Mouse (Mus musculus) neural tube, postnatal 0 days (tissue): Measurements from ENCODE around the gene Ubald1. TPM values are rescaled to one million over a fixed set of nuclear protein-coding genes. Genes with fewer than 3 reads are reported as not detected.

Source experiments
- polyA plus RNA-seq: library from polyadenylated mRNA; unstranded; fragments of >200 nt; fragmentation: Nextera tagmentation; extraction: Ambion mirVana; gene quantifications from 2 replicates; pipeline ENCODE4 v1.2.1, GENCODE M21; 2015

Ubald1 gene
- 69.2 and 80.2 TPM in 2 replicates for polyA plus RNA-seq

DNA sequence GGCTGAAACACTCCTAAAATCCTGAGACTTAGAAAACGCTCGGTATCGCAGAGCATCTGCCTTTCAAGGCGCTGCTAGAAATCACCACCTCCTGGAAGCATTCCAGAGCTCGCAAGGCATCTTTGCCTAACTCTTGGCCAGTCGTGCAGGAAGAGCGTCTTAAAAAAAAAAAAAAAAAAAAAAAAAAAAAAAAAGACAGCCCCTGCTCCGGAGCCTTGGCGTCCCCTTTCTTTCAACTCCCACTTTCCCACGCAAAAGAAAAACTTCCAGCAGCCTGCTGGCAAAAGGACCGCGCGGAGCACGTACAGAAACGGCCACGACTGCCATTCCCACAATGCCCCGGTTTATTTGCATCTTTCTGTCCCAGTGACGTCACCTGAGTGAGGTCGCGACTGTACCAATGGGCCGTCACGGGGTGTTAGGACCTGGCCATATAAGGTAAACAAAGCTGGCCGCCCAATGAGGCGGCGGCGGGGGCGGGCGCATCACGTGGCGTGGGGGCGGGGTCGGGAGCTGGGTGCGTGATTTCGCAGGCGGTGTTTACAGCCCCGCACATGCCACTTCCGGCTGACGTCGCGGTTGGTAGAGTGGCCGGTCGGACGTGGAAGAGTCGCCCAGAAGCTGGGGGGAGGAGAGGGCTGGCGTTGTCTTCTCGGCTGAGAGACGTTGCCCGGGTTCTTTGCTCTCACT is at the start of gene Ubald1:
Ubald1 (minus strand) TSS at position 180 of the 690 bp plus-strand sequence.

DNA sequence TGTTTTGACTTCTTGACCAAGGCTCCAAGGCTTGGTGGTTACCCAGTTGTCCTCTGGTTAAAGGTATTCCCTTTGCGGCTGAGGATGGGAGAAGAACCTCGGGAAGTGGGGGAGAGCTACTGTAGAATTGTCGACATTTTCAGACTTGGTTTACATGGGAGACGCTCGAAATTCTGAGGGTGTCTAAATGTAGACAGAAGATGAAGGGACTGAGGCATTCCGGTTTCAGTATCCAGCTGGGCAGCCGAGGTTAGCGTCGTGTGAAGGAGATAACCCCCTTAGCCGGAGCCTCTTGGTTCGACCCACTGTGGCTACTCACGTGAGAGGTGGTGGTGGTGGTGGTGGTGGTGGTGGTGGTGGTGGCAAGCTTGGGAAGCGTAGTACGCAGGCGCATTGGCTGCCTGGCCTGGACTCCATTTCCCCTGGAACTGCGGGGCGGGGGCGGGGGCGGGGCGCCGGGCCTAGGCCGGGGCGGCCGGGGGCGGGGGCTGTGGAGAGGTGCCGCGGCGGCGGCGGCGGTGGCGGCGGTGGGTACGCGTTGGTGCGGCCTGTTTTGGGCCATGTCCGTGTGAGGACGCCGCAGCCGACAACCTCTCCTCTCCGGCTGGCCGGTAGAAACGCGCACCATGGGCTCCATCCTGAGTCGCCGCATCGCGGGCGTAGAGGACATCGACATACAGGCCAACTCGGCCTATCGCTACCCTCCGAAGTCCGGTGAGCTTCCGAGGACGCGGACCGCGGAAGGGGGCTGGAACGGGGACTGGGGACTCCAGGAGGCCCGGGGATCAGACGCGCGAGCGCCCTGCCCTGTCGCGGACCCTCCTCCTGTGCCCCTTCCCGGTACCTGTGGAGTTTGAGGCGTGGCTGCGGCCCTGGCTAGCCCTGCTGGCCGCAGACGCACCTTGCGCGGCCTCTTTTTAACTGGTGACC is 5.9 kb upstream of the Ubald1 start, which contains the start of gene Mgrn1:
Mgrn1 (plus strand) TSS at position 490 of the 930 bp plus-strand sequence.

GRCm38 (mm10) chr16:4835191-4835590 is 44.9 kb downstream of the Ubald1 start, which contains the start of gene 4930562C15Rik:
4930562C15Rik (plus strand) TSS chr16:4835416.

Other genes with a start within 250 kb of the Ubald1 start
- 6.2 and 6.6 TPM in 2 replicates for gene Vasn, start 240.4 kb downstream of the Ubald1 start, polyA plus RNA-seq
- 66.7 and 68.1 TPM in 2 replicates for gene Dnaja3, start 240.3 kb downstream of the Ubald1 start, polyA plus RNA-seq
- 26.9 and 29.1 TPM in 2 replicates for gene Coro7, start 200.5 kb downstream of the Ubald1 start, polyA plus RNA-seq
- 31.2 and 33.7 TPM in 2 replicates for gene Nmral1, start 161.0 kb downstream of the Ubald1 start, polyA plus RNA-seq
- gene Hmox2, start 154.0 kb downstream of the Ubald1 start, polyA plus RNA-seq = 111 and 120 TPM in 2 replicates
- gene Cdip1, start 90.0 kb downstream of the Ubald1 start, polyA plus RNA-seq = 144 and 152 TPM in 2 replicates
- gene 4930562C15Rik, start 44.9 kb downstream of the Ubald1 start, polyA plus RNA-seq = 0.17 and 0.25 TPM in 2 replicates
- 118 and 134 TPM in 2 replicates for gene Mgrn1, start 5.9 kb upstream of the Ubald1 start, polyA plus RNA-seq
- gene Nudt16l1, start 58.4 kb upstream of the Ubald1 start, polyA plus RNA-seq = 131 and 133 TPM in 2 replicates
- gene Anks3, start 83.9 kb upstream of the Ubald1 start, polyA plus RNA-seq = 39.5 and 54.6 TPM in 2 replicates
- gene Sept12, start 117.5 kb upstream of the Ubald1 start, polyA plus RNA-seq = not detected in 2 replicates
- gene Smim22, start 127.0 kb upstream of the Ubald1 start, polyA plus RNA-seq = not detected in 2 replicates
- gene Rogdi, start 133.2 kb upstream of the Ubald1 start, polyA plus RNA-seq = 150 and 178 TPM in 2 replicates
- gene Glyr1, start 169.5 kb upstream of the Ubald1 start, polyA plus RNA-seq = 117 and 125 TPM in 2 replicates
- gene Ubn1, start 169.7 kb upstream of the Ubald1 start, polyA plus RNA-seq = 8.8 and 9.1 TPM in 2 replicates